Mouse (Mus musculus) ovary, adult 18-20 months (tissue): ENCODE measurements at regions not wholly inside any gene's neighbourhood (a gene's known extent, or its start where the extent isn't known, plus 50 kb on each side); places are given as distances from the start of the nearest gene placed in this dataset.

Source experiments
- DNase-seq: peaks from one replicate; pipeline ENCODE4 v3.0.0; 2022; ENCODE audit warnings: low spot score, mixed read lengths

GRCm38 (mm10) chr5:91826636-91827035, 136.2 kb downstream of the Rchy1 start:
- no peak for DNase-seq

- DNase-seq: no peak
Observed at GRCm38 (mm10) chr5:91822844-91823576, 139.9 kb downstream of the Rchy1 start.

- no peak for DNase-seq
Observed at GRCm38 (mm10) chr5:91818800-91819199, 144.1 kb downstream of the Rchy1 start.

GRCm38 (mm10) chr5:91818195-91818594, 144.7 kb downstream of the Rchy1 start:
- no peak for DNase-seq

GRCm38 (mm10) chr5:91816376-91816950, 146.4 kb downstream of the Rchy1 start:
- DNase-seq: no peak

- no peak for DNase-seq
Observed at GRCm38 (mm10) chr5:91814956-91815355, 147.9 kb downstream of the Rchy1 start.

- DNase-seq: no peak
Observed at GRCm38 (mm10) chr5:91814417-91814762, 148.5 kb downstream of the Rchy1 start.

GRCm38 (mm10) chr5:91813547-91814416, 149.1 kb downstream of the Rchy1 start:
- no peak for DNase-seq

- DNase-seq: no peak
Observed at GRCm38 (mm10) chr5:91807070-91808065, 155.5 kb downstream of the Rchy1 start.

- DNase-seq: no peak
Observed at GRCm38 (mm10) chr5:91801297-91801980, 161.4 kb downstream of the Rchy1 start.

GRCm38 (mm10) chr5:91797362-91797761, 165.5 kb downstream of the Rchy1 start:
- no peak for DNase-seq

- DNase-seq: no peak
Observed at GRCm38 (mm10) chr5:91792732-91793131, 170.1 kb downstream of the Rchy1 start.

- DNase-seq: no peak
Observed at GRCm38 (mm10) chr5:91790412-91790811, 172.5 kb downstream of the Rchy1 start.

GRCm38 (mm10) chr5:91783966-91784365, 178.9 kb downstream of the Rchy1 start:
- no peak for DNase-seq

GRCm38 (mm10) chr5:91776971-91777370, 185.9 kb downstream of the Rchy1 start:
- no peak for DNase-seq

- no peak for DNase-seq
Observed at GRCm38 (mm10) chr5:91774065-91774464, 188.8 kb downstream of the Rchy1 start.

- no peak for DNase-seq
Observed at GRCm38 (mm10) chr5:91767886-91768285, 195.0 kb downstream of the Rchy1 start.

GRCm38 (mm10) chr5:91767060-91767459, 195.8 kb downstream of the Rchy1 start:
- no peak for DNase-seq

GRCm38 (mm10) chr5:91764621-91765020, 198.2 kb downstream of the Rchy1 start:
- DNase-seq: no peak

GRCm38 (mm10) chr5:91762589-91762988, 200.3 kb downstream of the Rchy1 start:
- DNase-seq: no peak

- no peak for DNase-seq
Observed at GRCm38 (mm10) chr5:91755958-91756357, 206.9 kb downstream of the Rchy1 start.
